Mouse (Mus musculus): ENCODE measurements around the gene Sorcs2.

DNA sequence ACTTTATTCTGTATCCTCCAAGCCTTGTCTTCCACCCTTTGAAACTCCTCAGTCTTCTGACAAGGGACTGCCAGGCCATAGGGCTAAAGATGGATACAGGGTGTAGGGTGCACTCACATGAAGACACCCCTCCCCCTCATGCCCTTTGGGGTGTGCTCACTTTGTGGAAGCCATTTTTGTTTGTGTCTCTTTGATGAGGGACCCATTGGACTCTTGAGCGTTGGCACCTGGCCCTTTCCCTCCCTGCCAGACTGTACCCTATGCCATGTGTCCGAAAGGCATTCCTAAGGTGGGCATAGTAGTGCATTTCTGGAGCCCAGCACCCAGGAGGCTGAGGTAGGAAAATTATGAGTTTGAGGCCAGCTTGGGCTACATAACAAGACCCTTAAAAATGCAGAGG is 341.0 kb downstream of the Sorcs2 start:
- TF ChIP-seq POLR2A (IDR thresholded peaks at IDR 0.05; ENCODE audit: control insufficient read depth, extremely low read depth, insufficient read depth, low read length, poor library complexity) (no peak), CTCF (IDR thresholded peaks at IDR 0.05; ENCODE audit: borderline replicate concordance, control insufficient read depth, extremely low read depth, insufficient read depth, low read length, poor library complexity) (no peak)

Measured in thymus, adult 2 months (tissue).